Mouse (Mus musculus) MEL (cell line): ENCODE measurements around the gene Cd48. TPM values are rescaled to one million over a fixed set of nuclear protein-coding genes. Genes with fewer than 3 reads are reported as not detected.
A peak's percentile ranks its signal among the peaks of the same experiment; 100 is the strongest.

Experiments
- CHD1 ChIP-seq: IDR thresholded peaks from 2 replicates; pipeline ENCODE4 v1.6.1; 2012; ENCODE audit warnings: low read depth, mild to moderate bottlenecking, inconsistent platforms, low read length, improper control_type of control experiment
- MAX ChIP-seq: IDR thresholded peaks from 2 replicates; pipeline ENCODE4 v1.6.1; 2011; ENCODE audit warnings: low read length, improper control_type of control experiment
- MEF2A ChIP-seq: IDR thresholded peaks from 2 replicates; pipeline ENCODE4 v1.6.1; 2014; ENCODE audit warnings: low read depth, mild to moderate bottlenecking, inconsistent platforms, low read length, improper control_type of control experiment; ENCODE audit not compliant: poor library complexity, insufficient replicate concordance, severe bottlenecking; ENCODE audit errors: extremely low read depth
- POLR2AphosphoS5 ChIP-seq: IDR thresholded peaks from 2 replicates; pipeline ENCODE4 v1.6.1; 2012; ENCODE audit warnings: low read depth, borderline replicate concordance, mild to moderate bottlenecking, inconsistent platforms, low read length, moderate library complexity, mixed read lengths
- RCOR1 ChIP-seq: IDR thresholded peaks from 2 replicates; pipeline ENCODE4 v1.6.1; 2012; ENCODE audit warnings: low read depth, mild to moderate bottlenecking, inconsistent platforms, low read length, improper control_type of control experiment
- SMC3 ChIP-seq: IDR thresholded peaks from 2 replicates; pipeline ENCODE4 v1.6.1; 2011; ENCODE audit warnings: low read depth, low read length, improper control_type of control experiment
- TAL1 ChIP-seq: IDR thresholded peaks from 2 replicates; pipeline ENCODE4 v1.6.1; 2012; ENCODE audit warnings: mild to moderate bottlenecking, inconsistent platforms, low read length, moderate library complexity, mixed read lengths
- polyA plus RNA-seq, 2 experiments: library from polyadenylated mRNA; stranded (reverse) in 1 of 2; unstranded in 1 of 2; fragments of >175 nt in 1 of 2; fragments of >200 nt in 1 of 2; gene quantifications; 2 replicates each; pipeline versions ENCODE4 v1.2.1 to v1.2.4; 2012; ENCODE audit warnings: low replicate concordance in 2 of 2, low read depth in 1 of 2; ENCODE audit not compliant: insufficient read length in 2 of 2, insufficient read depth in 1 of 2, missing spikeins in 1 of 2
- total RNA-seq: library from RNA; depleted of rRNA; stranded (reverse); fragments of 300-350 nt; gene quantifications from 2 replicates; pipeline ENCODE4 v1.2.3, GENCODE M21; 2012; rRNA removed

Cd48 gene
- total and polyA plus RNA-seq, 3 experiments = 64.6 to 84.6 TPM; not detected in 1

DNA sequence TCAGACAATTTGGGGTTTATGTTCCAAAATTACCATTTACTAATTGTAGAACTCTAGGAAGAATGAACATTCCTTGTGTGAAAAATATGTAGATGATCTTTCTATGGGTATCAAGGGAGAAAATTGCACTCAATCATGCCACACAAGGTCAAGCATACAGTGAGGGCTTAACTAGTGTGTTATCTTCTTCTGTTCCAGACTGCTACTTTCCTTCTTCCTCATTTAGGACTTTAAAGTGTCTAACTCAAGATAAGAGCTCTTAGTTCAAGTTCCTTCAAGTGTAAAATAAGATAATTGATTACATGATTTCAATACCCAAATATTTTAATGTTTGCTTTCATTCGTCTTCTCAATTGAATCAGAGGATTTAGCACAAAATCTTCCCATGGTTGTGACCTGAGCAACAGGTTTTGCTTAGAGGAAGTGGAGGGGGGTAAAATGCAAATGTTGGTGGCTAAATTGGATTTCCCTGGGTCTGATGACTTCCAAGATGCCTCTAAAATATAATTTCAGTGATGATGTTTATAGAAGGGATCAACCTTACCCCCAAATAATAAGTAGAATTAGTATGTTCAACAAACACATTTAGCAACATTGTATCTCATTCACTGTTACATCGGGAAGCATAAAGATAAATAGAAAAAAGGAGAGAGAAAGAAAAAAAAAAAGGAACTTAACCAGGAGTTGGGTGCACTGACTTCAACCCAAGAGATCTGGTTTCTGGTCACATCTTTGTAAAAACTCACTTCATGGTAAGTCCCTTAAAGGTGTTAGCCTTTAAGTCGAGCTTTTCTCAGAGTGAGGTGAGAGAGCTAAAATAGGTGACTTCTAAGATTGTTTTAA, 66.5 kb downstream of the Cd48 start (continued):
- TF ChIP-seq POLR2AphosphoS5 (no peak), MEF2A (no peak), SMC3 (no peak), RCOR1 (peak; percentile 91), TAL1 (peak; percentile 91), CHD1 (0 out of 2 replicates have a peak, but pooled peaks have one; percentile 41), MAX (peak; percentile 44)
- TF ChIP-seq, all 39 proteins: peak for 18

Other genes starting within 250 kb of the Cd48 start
- gene F11r, start 244.5 kb upstream of the Cd48 start, total RNA-seq = 0.31 and 0.42 TPM in 2 replicates
- gene F11r, start 244.5 kb upstream of the Cd48 start, polyA plus RNA-seq = 1 to 10 TPM in 1 of 2 experiments, not detected in 1; 1.8 TPM
- gene Alyref2, start 178.5 kb upstream of the Cd48 start, total RNA-seq = 4.6 and 5.5 TPM in 2 replicates
- 1 to 10 TPM in 1 of 2 experiments, not detected in 1; 8.8 TPM for gene Alyref2, start 178.5 kb upstream of the Cd48 start, polyA plus RNA-seq
- gene Itln1, start 146.7 kb upstream of the Cd48 start, total RNA-seq = not detected in 2 replicates
- gene Itln1, start 146.7 kb upstream of the Cd48 start, polyA plus RNA-seq = not detected
- not detected in 2 replicates for gene Cd244a, start 122.8 kb upstream of the Cd48 start, total RNA-seq
- gene Cd244a, start 122.8 kb upstream of the Cd48 start, polyA plus RNA-seq = not detected
- gene Ly9, start 74.6 kb upstream of the Cd48 start, total RNA-seq = not detected in 2 replicates
- under 1 TPM in 1 of 2 experiments, not detected in 1; 0.25 TPM for gene Ly9, start 74.6 kb upstream of the Cd48 start, polyA plus RNA-seq
- not detected in 2 replicates for gene Slamf7, start 29.0 kb upstream of the Cd48 start, total RNA-seq
- gene Slamf7, start 29.0 kb upstream of the Cd48 start, polyA plus RNA-seq = not detected
- 0.72 and 0.73 TPM in 2 replicates for gene Slamf1, start 85.1 kb downstream of the Cd48 start, total RNA-seq
- 1 to 10 TPM in 1 of 2 experiments, not detected in 1; 1.3 TPM for gene Slamf1, start 85.1 kb downstream of the Cd48 start, polyA plus RNA-seq
- 6.8 and 7.7 TPM in 2 replicates for gene Cd84, start 157.7 kb downstream of the Cd48 start, total RNA-seq
- 10 to 100 TPM in 1 of 2 experiments, not detected in 1; 10.4 TPM for gene Cd84, start 157.7 kb downstream of the Cd48 start, polyA plus RNA-seq
- 0.04 and 0.10 TPM in 2 replicates for gene Gm10521, start 213.7 kb downstream of the Cd48 start, total RNA-seq
- under 1 TPM in 1 of 2 experiments, not detected in 1; 0.39 TPM for gene Gm10521, start 213.7 kb downstream of the Cd48 start, polyA plus RNA-seq
- not detected in 2 replicates for gene Slamf6, start 235.5 kb downstream of the Cd48 start, total RNA-seq
- under 1 TPM in 1 of 2 experiments, not detected in 1; 0.01 TPM for gene Slamf6, start 235.5 kb downstream of the Cd48 start, polyA plus RNA-seq